Mouse (Mus musculus): ENCODE measurements around the gene Tymp. TPM values are rescaled to one million over a fixed set of nuclear protein-coding genes. Genes with fewer than 3 reads are reported as not detected.

Tymp gene
- polyA plus RNA-seq, 1 experiment from 2014 or later = 2.1 TPM

- TF ChIP-seq CTCF (IDR thresholded peaks at IDR 0.05) (no peak), EP300 (IDR thresholded peaks at IDR 0.05) (no peak)
- no peaks in the 10 kb centered on the region for H3K36me3 ChIP-seq (ENCODE audit: insufficient read depth, low read length)
- H3K27me3 ChIP-seq (replicated peaks; ENCODE audit: insufficient read depth, low read length) = no peaks in the 10 kb centered on the region
- no peak overlapping the region for H3K9ac ChIP-seq (replicated peaks; ENCODE audit: low read depth)
- no peak for ATAC-seq
- DNase-seq (ENCODE audit: low spot score) = no peak
- H3K9me3 ChIP-seq (ENCODE audit: low read length) = no peaks in the 10 kb centered on the region
- WGBS = 74% methylated on average over 10 of the region's 10 CpGs
- no peaks in the 10 kb centered on the region for H3K4me1 ChIP-seq (ENCODE audit: insufficient read depth, low read depth, low read length)
- no peak overlapping the region for H3K4me3 ChIP-seq (ENCODE audit: low read depth, low read length)
- no peak overlapping the region for H3K27ac ChIP-seq (ENCODE audit: low read length)
- no peak overlapping the region for H3K4me2 ChIP-seq (replicated peaks; ENCODE audit: low read depth, low read length)
Measured at GRCm38 (mm10) chr15:89404831-89405623, 28.2 kb upstream of the Tymp start.

GRCm38 (mm10) chr15:89402471-89402870 lies 25.6 kb upstream of the Tymp start:
- no peak overlapping the region for H3K9ac ChIP-seq (replicated peaks; ENCODE audit: low read depth)
- no peaks in the 10 kb centered on the region for H3K36me3 ChIP-seq (ENCODE audit: insufficient read depth, low read length)
- H3K4me2 ChIP-seq (replicated peaks; ENCODE audit: low read depth, low read length) = no peak overlapping the region
- no peak overlapping the region for H3K4me3 ChIP-seq (ENCODE audit: low read depth, low read length)
- no peaks in the 10 kb centered on the region for H3K4me1 ChIP-seq (ENCODE audit: insufficient read depth, low read depth, low read length)
- TF ChIP-seq CTCF (IDR thresholded peaks at IDR 0.05) (no peak), EP300 (IDR thresholded peaks at IDR 0.05) (no peak)
- H3K9me3 ChIP-seq (ENCODE audit: low read length) = no peaks in the 10 kb centered on the region
- no peak for DNase-seq (ENCODE audit: low spot score)
- no peaks in the 10 kb centered on the region for H3K27me3 ChIP-seq (replicated peaks; ENCODE audit: insufficient read depth, low read length)
- H3K27ac ChIP-seq (ENCODE audit: low read length) = no peak overlapping the region
- no peak for ATAC-seq
- 71% methylated on average over 1 of the region's 1 CpGs for WGBS

GRCm38 (mm10) chr15:89399716-89400115 lies 22.9 kb upstream of the Tymp start:
- WGBS = 65% methylated on average over 1 of the region's 1 CpGs
- Histone ChIP-seq H3K9me3 (ENCODE audit: low read length) (no peaks in the 10 kb centered on the region), H3K27me3 (replicated peaks; ENCODE audit: insufficient read depth, low read length) (no peaks in the 10 kb centered on the region), H3K4me1 (ENCODE audit: insufficient read depth, low read depth, low read length) (no peaks in the 10 kb centered on the region), H3K4me2 (replicated peaks; ENCODE audit: low read depth, low read length) (no peak overlapping the region), H3K4me3 (ENCODE audit: low read depth, low read length) (no peak overlapping the region), H3K9ac (replicated peaks; ENCODE audit: low read depth) (no peak overlapping the region), H3K27ac (ENCODE audit: low read length) (no peak overlapping the region), H3K36me3 (ENCODE audit: insufficient read depth, low read length) (no peaks in the 10 kb centered on the region)
- DNase-seq (ENCODE audit: low spot score) = no peak
- no peak for ATAC-seq
- TF ChIP-seq CTCF (IDR thresholded peaks at IDR 0.05) (no peak), EP300 (IDR thresholded peaks at IDR 0.05) (no peak)

GRCm38 (mm10) chr15:89398146-89398545 lies 21.3 kb upstream of the Tymp start:
- H3K9me3 ChIP-seq (ENCODE audit: low read length) = no peaks in the 10 kb centered on the region
- H3K4me2 ChIP-seq (replicated peaks; ENCODE audit: low read depth, low read length) = no peak overlapping the region
- no peak for ATAC-seq
- no peak overlapping the region for H3K9ac ChIP-seq (replicated peaks; ENCODE audit: low read depth)
- 79% methylated on average over 2 of the region's 2 CpGs for WGBS
- no peaks in the 10 kb centered on the region for H3K36me3 ChIP-seq (ENCODE audit: insufficient read depth, low read length)
- no peaks in the 10 kb centered on the region for H3K27me3 ChIP-seq (replicated peaks; ENCODE audit: insufficient read depth, low read length)
- H3K4me1 ChIP-seq (ENCODE audit: insufficient read depth, low read depth, low read length) = no peaks in the 10 kb centered on the region
- DNase-seq (ENCODE audit: low spot score) = no peak
- no peak overlapping the region for H3K27ac ChIP-seq (ENCODE audit: low read length)
- no peak overlapping the region for H3K4me3 ChIP-seq (ENCODE audit: low read depth, low read length)
- TF ChIP-seq EP300 (IDR thresholded peaks at IDR 0.05) (no peak), CTCF (IDR thresholded peaks at IDR 0.05) (no peak)

- WGBS = 79% methylated on average over 4 of the region's 4 CpGs
- ATAC-seq (no peak), DNase-seq (ENCODE audit: low spot score) (no peak)
- Histone ChIP-seq H3K27me3 (replicated peaks; ENCODE audit: insufficient read depth, low read length) (no peaks in the 10 kb centered on the region), H3K9ac (replicated peaks; ENCODE audit: low read depth) (no peak overlapping the region), H3K36me3 (ENCODE audit: insufficient read depth, low read length) (no peaks in the 10 kb centered on the region), H3K9me3 (ENCODE audit: low read length) (no peaks in the 10 kb centered on the region), H3K4me1 (ENCODE audit: insufficient read depth, low read depth, low read length) (no peaks in the 10 kb centered on the region), H3K4me2 (replicated peaks; ENCODE audit: low read depth, low read length) (no peak overlapping the region), H3K27ac (ENCODE audit: low read length) (no peak overlapping the region), H3K4me3 (ENCODE audit: low read depth, low read length) (no peak overlapping the region)
- no peak for TF ChIP-seq CTCF (IDR thresholded peaks at IDR 0.05)
- TF ChIP-seq EP300 (IDR thresholded peaks at IDR 0.05) = no peak
Measured at GRCm38 (mm10) chr15:89396883-89397282, 20.0 kb upstream of the Tymp start.

- no peaks in the 10 kb centered on the region for H3K9me3 ChIP-seq (ENCODE audit: low read length)
- 86% methylated on average over 10 of the region's 10 CpGs for WGBS
- no peak overlapping the region for H3K9ac ChIP-seq (replicated peaks; ENCODE audit: low read depth)
- ATAC-seq (no peak), DNase-seq (ENCODE audit: low spot score) (no peak)
- H3K4me2 ChIP-seq (replicated peaks; ENCODE audit: low read depth, low read length) = no peak overlapping the region
- no peaks in the 10 kb centered on the region for H3K36me3 ChIP-seq (ENCODE audit: insufficient read depth, low read length)
- H3K27ac ChIP-seq (ENCODE audit: low read length) = no peak overlapping the region
- no peaks in the 10 kb centered on the region for H3K4me1 ChIP-seq (ENCODE audit: insufficient read depth, low read depth, low read length)
- no peak for TF ChIP-seq EP300 (IDR thresholded peaks at IDR 0.05)
- no peak for TF ChIP-seq CTCF (IDR thresholded peaks at IDR 0.05)
- no peaks in the 10 kb centered on the region for H3K27me3 ChIP-seq (replicated peaks; ENCODE audit: insufficient read depth, low read length)
- H3K4me3 ChIP-seq (ENCODE audit: low read depth, low read length) = no peak overlapping the region
Measured at GRCm38 (mm10) chr15:89390081-89390480, 13.2 kb upstream of the Tymp start.
